Mouse (Mus musculus): ENCODE results near the gene Fpr3.
"Not testable (repeated sequence)": the region's sequence is repeated elsewhere in the genome, so short reads cannot be mapped to it uniquely, and the experiment has no call there.

The Fpr3 gene

GRCm38 (mm10) chr17:17883840-17884239 is 3.8 kb upstream of the Fpr3 start, which contains the start of gene Fpr1:
Gene Fpr1, minus strand, starts transcription at chr17:17883940.
- DNase-seq (ENCODE audit: low spot score), result no peak

DNA sequence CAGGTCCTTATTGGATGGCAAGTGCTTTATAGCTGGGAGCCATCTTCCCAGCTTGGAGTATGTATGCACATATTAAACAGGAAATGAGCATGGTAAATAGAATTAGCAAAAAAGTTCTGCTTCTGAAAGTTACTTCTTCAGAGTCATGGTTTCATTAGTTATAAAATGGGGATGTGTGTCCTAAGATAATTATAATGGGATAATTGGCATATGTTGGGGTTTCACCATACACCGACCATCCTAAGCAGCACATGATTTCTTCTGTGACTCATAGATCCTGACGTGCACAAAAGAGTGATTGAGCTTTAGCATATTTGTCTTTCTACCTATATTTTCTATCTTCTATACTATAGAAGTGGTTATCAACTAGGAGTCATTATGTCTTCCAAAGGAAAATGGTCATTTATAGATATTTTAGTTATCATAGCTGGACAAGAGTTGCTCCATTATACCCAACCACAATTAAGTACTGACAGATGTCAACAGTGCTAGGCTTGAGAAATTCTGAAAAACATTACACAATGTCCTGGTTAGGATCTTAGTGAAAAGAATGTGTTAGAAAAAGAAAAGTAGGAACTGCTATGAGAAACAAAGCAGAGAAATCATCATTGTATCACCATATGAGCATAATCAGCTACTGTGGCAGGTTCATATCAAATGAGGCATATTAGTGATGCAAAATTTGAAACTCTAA is 2.2 kb downstream of the Fpr3 start:
- no peak for DNase-seq (ENCODE audit: low spot score)

DNA sequence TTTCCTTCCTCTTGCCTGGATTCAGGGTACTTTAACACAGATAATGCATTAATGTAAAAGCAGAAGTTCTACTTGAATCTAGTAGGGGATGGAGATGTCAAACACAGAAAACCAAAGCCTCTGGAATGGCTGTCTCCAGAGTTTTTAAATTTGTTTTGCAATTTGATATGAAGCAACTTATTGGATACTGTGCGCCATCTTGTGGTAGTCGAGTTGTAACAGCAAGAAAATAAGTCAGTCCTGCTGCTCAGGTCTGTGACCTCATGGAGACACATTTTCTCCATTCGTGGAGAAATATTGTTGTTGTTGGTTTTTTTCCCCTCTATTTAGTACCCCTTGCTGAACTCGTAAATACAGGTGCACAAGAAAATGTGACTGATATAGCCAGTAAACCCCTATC is 8.4 kb downstream of the Fpr3 start:
- peak; percentile 69 for DNase-seq (ENCODE audit: low spot score)

DNA sequence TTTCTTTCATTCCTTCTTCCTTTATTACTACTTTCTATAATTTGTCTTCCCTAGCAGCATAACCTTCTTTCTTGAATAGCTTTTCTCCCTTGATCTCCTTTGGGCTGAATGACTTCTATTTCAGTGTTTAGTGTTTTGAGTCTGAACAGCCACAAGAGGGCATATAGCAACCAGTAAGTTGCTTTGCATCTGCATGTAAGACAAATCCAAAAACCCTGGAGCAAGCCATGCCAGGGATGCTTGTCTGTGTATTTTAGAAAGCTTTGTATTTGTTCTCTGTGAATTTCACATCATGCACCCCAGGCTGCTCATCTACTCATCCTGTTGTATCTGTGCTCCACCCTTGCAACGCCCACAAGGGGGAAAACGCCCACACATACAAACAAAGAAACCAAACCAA is 11.6 kb downstream of the Fpr3 start:
- peak; percentile 45 for DNase-seq (ENCODE audit: low spot score)

- no peak for DNase-seq (ENCODE audit: low spot score)
Measured at GRCm38 (mm10) chr17:17900768-17901167, 13.1 kb downstream of the Fpr3 start.

DNA sequence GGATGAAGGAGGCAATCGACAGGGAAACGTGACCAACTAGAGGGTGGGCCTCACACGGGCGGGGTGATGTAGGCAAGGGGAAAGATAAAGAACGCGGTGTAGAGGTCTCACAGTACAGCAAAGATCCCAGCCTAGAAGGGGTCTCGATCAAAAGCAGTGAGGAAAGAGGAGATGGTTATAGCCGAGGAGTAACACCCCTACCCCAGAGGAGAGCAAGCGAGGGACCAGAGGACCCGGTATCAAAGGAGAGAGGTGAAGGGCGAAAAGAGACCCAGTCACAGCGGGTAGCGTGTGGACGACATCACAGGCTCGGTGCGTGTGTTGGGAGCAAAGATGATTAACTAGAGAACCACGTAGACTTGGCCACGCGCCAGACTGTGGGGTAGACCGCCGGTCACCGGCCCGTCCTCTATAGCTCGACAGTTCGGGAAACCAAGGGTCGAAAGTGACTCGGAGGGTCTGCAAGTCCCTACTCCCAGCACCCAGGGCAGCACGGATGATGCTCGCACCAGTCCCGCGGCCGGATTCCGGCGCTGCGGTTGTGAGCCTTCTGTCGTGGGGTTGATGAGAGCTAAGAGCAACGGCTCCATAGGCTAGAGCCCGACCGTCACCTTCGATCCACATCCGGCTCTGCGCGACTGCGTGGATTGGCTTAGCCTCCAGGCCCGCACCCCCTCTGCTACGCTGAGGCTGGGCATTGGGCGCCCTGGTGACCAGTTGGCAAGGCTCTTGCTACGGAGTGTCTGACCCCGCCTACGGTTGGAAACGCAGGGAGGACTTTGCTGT is 22.2 kb downstream of the Fpr3 start:
- peak; percentile 91 for DNase-seq (ENCODE audit: low spot score)

DNA sequence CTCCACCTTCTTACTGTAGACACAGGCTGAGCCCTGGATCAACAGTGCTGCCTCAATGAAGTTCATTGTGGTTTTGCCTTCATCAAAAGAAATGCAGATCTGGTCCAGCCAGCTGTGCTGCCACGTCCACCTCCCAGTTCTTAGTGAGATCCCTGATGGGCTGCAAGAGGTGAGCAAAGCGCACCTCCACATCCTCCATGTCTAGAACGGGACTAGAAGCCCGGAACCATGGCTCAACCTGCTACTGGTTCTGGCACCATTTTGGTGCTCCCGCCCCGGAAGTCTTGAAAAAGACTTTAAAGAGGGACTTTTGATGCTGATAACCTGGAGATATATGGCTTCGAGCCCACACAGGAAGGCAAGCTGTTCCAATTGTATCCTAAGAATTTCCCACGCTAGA is 25.0 kb downstream of the Fpr3 start:
- not testable (repeated sequence) for DNase-seq (ENCODE audit: low spot score)

GRCm38 (mm10) chr17:17917376-17917775 is 29.7 kb downstream of the Fpr3 start:
- no peak for DNase-seq (ENCODE audit: low spot score)

- no peak for DNase-seq (ENCODE audit: low spot score)
Measured at GRCm38 (mm10) chr17:17917782-17918181, 30.1 kb downstream of the Fpr3 start.

- DNase-seq (ENCODE audit: low spot score), result peak; percentile 6
Measured at GRCm38 (mm10) chr17:17973443-17973842, 85.8 kb downstream of the Fpr3 start.

DNA sequence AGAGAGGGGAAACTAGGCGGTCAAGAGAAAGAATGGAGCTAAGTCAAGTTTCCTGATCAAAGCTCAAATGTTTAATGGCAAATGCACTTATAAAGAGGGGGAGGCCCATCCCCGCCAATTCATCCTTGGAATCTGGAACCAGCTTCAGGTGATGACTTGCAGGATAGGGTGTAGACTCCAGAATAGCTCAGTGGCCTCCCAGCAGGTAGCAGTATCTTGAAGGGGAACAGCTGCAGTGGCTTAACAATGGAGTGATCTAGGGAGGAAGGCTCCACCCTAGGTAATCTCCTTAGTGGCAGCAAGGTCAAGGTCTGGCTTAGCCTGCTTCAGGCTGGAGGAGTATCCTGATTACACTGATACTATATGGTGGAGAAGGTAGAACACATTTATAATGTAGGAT is 93.6 kb downstream of the Fpr3 start:
- not testable (repeated sequence) for DNase-seq (ENCODE audit: low spot score)

DNA sequence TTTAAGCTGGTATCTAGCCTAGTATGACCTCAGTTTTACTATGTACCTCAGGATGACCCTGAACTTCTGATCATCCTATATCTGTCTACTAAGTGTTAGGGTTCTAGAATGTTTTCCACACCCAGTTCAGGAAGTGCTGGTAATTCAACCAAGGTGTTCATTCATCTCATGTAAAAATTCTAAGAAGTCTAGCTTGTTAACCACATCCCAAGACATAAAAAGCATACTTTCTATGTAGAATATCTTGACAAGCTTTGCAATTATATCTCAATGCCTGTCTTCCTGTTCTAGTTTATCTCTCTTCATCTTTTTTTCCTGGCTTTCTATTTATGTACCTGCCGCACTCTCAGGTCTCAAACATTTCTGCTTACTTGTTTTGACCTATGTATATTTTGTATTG is 117.1 kb downstream of the Fpr3 start:
- no peak for DNase-seq (ENCODE audit: low spot score)
